Mouse (Mus musculus): ENCODE measurements around the gene Thop1.

DNA sequence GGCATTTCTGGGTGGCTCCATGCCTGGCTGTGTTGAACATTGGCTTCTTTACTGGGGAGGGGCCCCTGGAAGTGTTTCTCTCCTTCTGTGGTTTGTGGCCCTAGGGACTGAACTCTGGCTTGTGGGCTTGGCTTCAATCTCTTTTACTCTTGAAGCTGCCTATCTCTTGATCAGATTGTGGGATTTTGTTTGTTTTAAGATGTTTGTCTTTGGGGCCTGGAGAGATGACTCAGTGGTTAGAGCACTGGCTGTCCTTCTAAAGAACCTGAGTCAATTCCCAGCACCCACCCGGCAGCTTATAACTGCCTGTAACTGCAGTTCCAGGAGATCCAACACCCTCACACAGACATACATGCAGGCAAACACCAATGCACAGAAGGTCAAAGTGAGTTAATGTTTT is 6.5 kb downstream of the Thop1 start:
- TF ChIP-seq MYOG (IDR thresholded peaks at IDR 0.05; ENCODE audit: control insufficient read depth, extremely low read depth, insufficient read length) (no peak), CTCF (IDR thresholded peaks at IDR 0.05; ENCODE audit: control insufficient read depth, insufficient read depth, insufficient read length) (no peak), USF1 (IDR thresholded peaks at IDR 0.05; ENCODE audit: low read depth) (no peak), MAX (IDR thresholded peaks at IDR 0.05) (no peak)

All from C2C12 (cell line).